Mouse (Mus musculus) adrenal gland, postnatal 14 days (tissue): ENCODE measurements around the gene Vmn1r129. TPM values are rescaled to one million over a fixed set of nuclear protein-coding genes. Genes with fewer than 3 reads are reported as not detected.
"Not testable (repeated sequence)": the region's sequence is repeated elsewhere in the genome, so short reads cannot be mapped to it uniquely, and the experiment has no call there.

Source experiments
- DNase-seq: peaks from one replicate; pipeline ENCODE4 v3.0.0; 2021; ENCODE audit warnings: mixed read lengths
- long read RNA-seq, 2 experiments: library from polyadenylated mRNA; stranded (forward); transcript quantifications; one replicate each; pipeline ENCODE4 v2.0.0; 2021
- total RNA-seq: library from RNA; stranded (reverse); gene quantifications from 2 replicates; pipeline ENCODE4 v1.2.3, GENCODE M21; 2021

Gene Vmn1r129
- total RNA-seq = not detected in 2 replicates
- long read RNA-seq, experiment 1 = 0 reads
- long read RNA-seq, experiment 2 = 0 reads

DNA sequence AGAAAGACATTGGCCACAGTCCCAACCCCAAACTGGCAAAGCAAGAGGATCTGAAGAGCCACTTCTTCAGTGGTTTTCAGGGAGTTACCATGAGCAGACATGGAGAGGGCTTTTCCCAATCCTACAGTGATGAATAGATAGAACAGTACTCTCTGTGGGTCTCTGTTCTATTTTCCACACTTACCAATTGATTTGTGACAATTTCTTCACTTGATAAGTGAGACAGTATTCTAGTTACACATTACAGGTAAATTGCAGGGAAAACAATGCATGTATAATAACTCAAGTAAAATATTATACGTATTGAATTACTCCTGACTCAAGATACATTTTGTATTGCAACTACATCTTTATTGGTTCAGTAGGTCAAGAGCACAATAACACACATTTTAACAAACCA, at the start of gene Vmn1r129:
Vmn1r129 (minus strand) TSS at position 101 of the 400 bp plus-strand sequence.
- DNase-seq = not testable (repeated sequence)

GRCm38 (mm10) chr7:21349073-21349472, 12.0 kb downstream of the Vmn1r129 start, which contains the start of gene Vmn1r128:
Vmn1r128 (plus strand) TSS chr7:21349373.
- not testable (repeated sequence) for DNase-seq

- DNase-seq = not testable (repeated sequence)
Observed at GRCm38 (mm10) chr7:21319761-21320160, 41.3 kb downstream of the Vmn1r129 start, which contains the start of gene Vmn1r127. Vmn1r127 (minus strand) TSS chr7:21319861.

Other genes with a start within 250 kb of the Vmn1r129 start
- gene Vmn1r122, start 227.2 kb downstream of the Vmn1r129 start, total RNA-seq = not detected in 2 replicates
- gene Vmn1r123, start 199.1 kb downstream of the Vmn1r129 start, total RNA-seq = not detected in 2 replicates
- gene Gm5157, start 170.9 kb downstream of the Vmn1r129 start, total RNA-seq = not detected in 2 replicates
- gene Vmn1r124, start 100.7 kb downstream of the Vmn1r129 start, total RNA-seq = not detected in 2 replicates
- not detected in 2 replicates for gene Vmn1r125, start 89.1 kb downstream of the Vmn1r129 start, total RNA-seq
- gene Vmn1r126, start 59.8 kb downstream of the Vmn1r129 start, total RNA-seq = not detected in 2 replicates
- gene Vmn1r127, start 41.4 kb downstream of the Vmn1r129 start, total RNA-seq = not detected in 2 replicates
- not detected in 2 replicates for gene Vmn1r128, start 11.9 kb downstream of the Vmn1r129 start, total RNA-seq
- not detected in 2 replicates for gene Gm6882, start 71.5 kb upstream of the Vmn1r129 start, total RNA-seq
- gene Vmn1r130, start 150.5 kb upstream of the Vmn1r129 start, total RNA-seq = not detected in 2 replicates
- not detected in 2 replicates for gene Vmn1r131, start 184.8 kb upstream of the Vmn1r129 start, total RNA-seq